Mouse (Mus musculus): Measurements from ENCODE around the gene Polr2f.

- peak; percentile 40 for TF ChIP-seq CTCF (IDR thresholded peaks at IDR 0.05; ENCODE audit: low read depth, low read length)
- no peak for TF ChIP-seq POLR2A (IDR thresholded peaks at IDR 0.05; ENCODE audit: borderline replicate concordance, low read depth, low read length)
These were observed 14.4 kb upstream of the Polr2f start for GRCm38 (mm10) chr15:79126217-79126932.

Data from bone marrow macrophage, adult 2 months (primary cell).